Mouse (Mus musculus): ENCODE data around the gene Atp6v1g2. TPM values are rescaled to one million over a fixed set of nuclear protein-coding genes. Genes with fewer than 3 reads are reported as not detected.
"Not testable (repeated sequence)": the region's sequence is repeated elsewhere in the genome, so short reads cannot be mapped to it uniquely, and the experiment has no call there.

Atp6v1g2 gene
- polyA plus RNA-seq, 1 experiment from 2014 or later, result 4.1 TPM

DNA sequence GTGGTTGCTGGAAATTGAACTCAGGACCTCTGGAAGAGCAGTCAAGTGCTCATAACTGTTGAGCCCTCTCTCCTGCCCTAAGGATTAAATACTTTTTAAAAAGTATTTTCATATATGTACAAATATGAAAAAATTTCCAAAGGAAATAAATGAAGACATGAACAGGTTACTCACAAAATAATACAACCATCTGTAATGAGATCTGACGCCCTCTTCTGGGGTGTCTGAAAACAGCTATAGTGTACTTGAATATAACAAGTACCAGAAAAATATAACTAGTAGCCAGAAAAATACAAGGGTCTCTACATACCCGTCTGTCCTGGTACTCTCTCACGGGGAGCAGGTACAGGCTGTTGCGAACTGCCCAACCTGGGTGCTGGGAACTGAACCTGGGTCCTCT lies 8.8 kb upstream of the Atp6v1g2 start:
- H3K36me3 ChIP-seq (ENCODE audit: control insufficient read depth, insufficient read depth), result peaks cover 60% of the 10 kb centered on the region
- WGBS, result 96% methylated on average over 4 of the region's 4 CpGs
- 0 out of 2 replicates have a peak, but pooled peaks have one; percentile 14 for TF ChIP-seq CTCF (IDR thresholded peaks at IDR 0.05; ENCODE audit: low read depth)
- no peaks in the 10 kb centered on the region for H3K9me3 ChIP-seq (ENCODE audit: control insufficient read depth)
- no peak overlapping the region for H3K4me3 ChIP-seq (ENCODE audit: low read depth, low read length)
- ATAC-seq, result no peak
- no peak overlapping the region for H3K27ac ChIP-seq (ENCODE audit: low read depth, low read length)
- H3K4me1 ChIP-seq (replicated peaks; ENCODE audit: control insufficient read depth, insufficient read depth, low read length), result no peaks in the 10 kb centered on the region
- no peak overlapping the region for H3K9ac ChIP-seq (ENCODE audit: low read depth, low read length)
- H3K27me3 ChIP-seq (replicated peaks; ENCODE audit: control insufficient read depth, insufficient read depth, low read length), result no peaks in the 10 kb centered on the region
- H3K4me2 ChIP-seq (replicated peaks; ENCODE audit: low read depth), result no peak overlapping the region

DNA sequence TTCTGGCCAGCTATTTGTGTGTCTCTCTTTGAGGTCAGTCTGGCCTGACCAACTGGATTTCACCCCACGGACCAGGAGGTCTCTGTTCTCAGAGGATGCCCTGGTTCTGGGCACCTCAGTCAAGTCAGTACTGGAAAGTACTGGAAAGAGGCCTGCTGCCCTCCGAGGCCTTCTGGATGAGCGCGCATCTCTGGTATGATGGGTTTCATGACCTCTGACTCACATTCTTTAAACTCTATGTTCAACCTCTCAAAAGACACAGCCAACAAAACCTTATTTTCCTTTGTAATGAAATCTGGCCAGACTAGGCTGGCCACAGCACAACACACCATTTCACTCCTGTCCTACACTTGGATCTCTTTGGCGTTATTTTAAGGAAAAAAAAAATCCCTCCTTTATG lies 8.0 kb upstream of the Atp6v1g2 start:
- WGBS, result 93% methylated on average over 5 of the region's 5 CpGs
- H3K27me3 ChIP-seq (replicated peaks; ENCODE audit: control insufficient read depth, insufficient read depth, low read length), result no peaks in the 10 kb centered on the region
- H3K4me2 ChIP-seq (replicated peaks; ENCODE audit: low read depth), result no peak overlapping the region
- H3K4me1 ChIP-seq (replicated peaks; ENCODE audit: control insufficient read depth, insufficient read depth, low read length), result no peaks in the 10 kb centered on the region
- H3K4me3 ChIP-seq (ENCODE audit: low read depth, low read length), result no peak overlapping the region
- H3K27ac ChIP-seq (ENCODE audit: low read depth, low read length), result no peak overlapping the region
- H3K36me3 ChIP-seq (ENCODE audit: control insufficient read depth, insufficient read depth), result peaks cover 61% of the 10 kb centered on the region
- ATAC-seq, result no peak
- no peak overlapping the region for H3K9ac ChIP-seq (ENCODE audit: low read depth, low read length)
- TF ChIP-seq CTCF (IDR thresholded peaks at IDR 0.05; ENCODE audit: low read depth), result no peak
- no peaks in the 10 kb centered on the region for H3K9me3 ChIP-seq (ENCODE audit: control insufficient read depth)

DNA sequence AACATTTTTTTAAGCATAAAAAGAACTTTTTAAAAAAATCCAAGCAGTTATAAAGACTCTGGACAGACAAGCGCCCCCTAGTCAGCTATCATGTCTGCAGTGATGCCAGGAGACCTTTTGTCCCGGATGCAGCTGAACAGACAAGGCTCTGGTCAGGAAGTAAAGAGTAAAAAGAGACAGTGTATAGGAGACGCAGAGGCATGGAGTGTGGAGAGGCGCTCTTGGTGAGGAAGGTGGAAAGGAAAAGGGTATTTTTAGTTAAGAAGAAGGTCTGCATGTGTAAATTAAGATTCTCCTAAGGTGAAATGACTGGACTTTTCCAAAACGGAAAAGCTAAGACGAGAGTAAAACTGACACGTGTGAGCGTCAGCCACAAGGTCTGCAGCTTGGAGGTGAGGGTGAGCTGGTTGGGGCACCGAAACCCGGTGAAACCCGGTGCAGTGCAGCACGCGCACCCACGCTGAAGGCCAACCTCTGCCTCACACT lies 6.9 kb upstream of the Atp6v1g2 start:
- 0 out of 2 replicates have a peak, but pooled peaks have one; percentile 8 for TF ChIP-seq CTCF (IDR thresholded peaks at IDR 0.05; ENCODE audit: low read depth)
- H3K4me3 ChIP-seq (ENCODE audit: low read depth, low read length), result no peak overlapping the region
- no peak for ATAC-seq
- H3K27me3 ChIP-seq (replicated peaks; ENCODE audit: control insufficient read depth, insufficient read depth, low read length), result no peaks in the 10 kb centered on the region
- H3K4me1 ChIP-seq (replicated peaks; ENCODE audit: control insufficient read depth, insufficient read depth, low read length), result no peaks in the 10 kb centered on the region
- H3K4me2 ChIP-seq (replicated peaks; ENCODE audit: low read depth), result no peak overlapping the region
- no peak overlapping the region for H3K9ac ChIP-seq (ENCODE audit: low read depth, low read length)
- no peak overlapping the region for H3K27ac ChIP-seq (ENCODE audit: low read depth, low read length)
- H3K9me3 ChIP-seq (ENCODE audit: control insufficient read depth), result no peaks in the 10 kb centered on the region
- H3K36me3 ChIP-seq (ENCODE audit: control insufficient read depth, insufficient read depth), result peaks cover 60% of the 10 kb centered on the region
- 80% methylated on average over 14 of the region's 14 CpGs for WGBS

DNA sequence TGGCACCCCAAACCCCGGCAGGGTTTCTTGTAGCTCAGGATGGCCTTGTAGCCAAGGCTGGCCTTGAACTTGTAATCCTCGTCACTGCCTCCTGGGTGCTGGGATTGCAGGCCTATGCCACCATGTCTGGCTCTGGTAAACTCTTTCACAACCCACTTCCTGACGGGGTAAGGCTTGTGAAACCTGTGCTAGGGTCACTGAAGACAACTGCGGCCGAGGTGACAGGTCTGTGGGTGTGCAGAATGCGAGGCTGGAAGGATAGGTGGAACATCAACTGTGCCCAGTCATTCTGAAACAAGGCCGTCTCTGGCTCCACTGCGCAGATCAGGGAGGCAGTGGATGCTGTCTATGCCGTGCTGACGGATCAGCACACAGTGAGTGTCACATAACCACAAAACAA lies 2.4 kb upstream of the Atp6v1g2 start:
- Histone ChIP-seq H3K27ac (ENCODE audit: low read depth, low read length) (no peak overlapping the region), H3K9ac (ENCODE audit: low read depth, low read length) (no peak overlapping the region), H3K4me2 (replicated peaks; ENCODE audit: low read depth) (no peak overlapping the region), H3K9me3 (ENCODE audit: control insufficient read depth) (no peaks in the 10 kb centered on the region), H3K36me3 (ENCODE audit: control insufficient read depth, insufficient read depth) (peaks cover 51% of the 10 kb centered on the region), H3K27me3 (replicated peaks; ENCODE audit: control insufficient read depth, insufficient read depth, low read length) (no peaks in the 10 kb centered on the region), H3K4me1 (replicated peaks; ENCODE audit: control insufficient read depth, insufficient read depth, low read length) (no peaks in the 10 kb centered on the region; the same call in 1 of the 2 replicates), H3K4me3 (ENCODE audit: low read depth, low read length) (no peak overlapping the region)
- ATAC-seq, result no peak
- WGBS, result 94% methylated on average over 10 of the region's 10 CpGs
- no peak for TF ChIP-seq CTCF (IDR thresholded peaks at IDR 0.05; ENCODE audit: low read depth)

DNA sequence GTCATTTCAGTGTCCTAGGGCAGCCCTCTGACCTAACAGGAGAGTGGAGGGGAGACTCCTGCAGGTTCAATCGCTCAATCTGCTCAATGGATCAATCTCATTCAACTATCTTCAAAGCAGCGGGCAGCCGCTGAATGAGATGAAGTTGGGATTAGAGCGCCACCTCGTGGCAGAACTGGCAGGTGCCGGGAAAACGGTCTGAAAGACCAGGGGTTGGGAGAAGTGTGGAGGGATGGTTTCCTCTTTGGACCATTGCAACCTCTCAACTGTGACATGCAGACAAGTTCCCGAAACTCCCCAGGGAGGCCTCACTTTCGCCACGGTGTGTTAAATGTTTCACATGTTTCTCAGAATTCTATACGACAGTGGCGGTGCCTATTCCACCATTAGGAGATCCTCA lies 1.4 kb upstream of the Atp6v1g2 start:
- no peaks in the 10 kb centered on the region for H3K9me3 ChIP-seq (ENCODE audit: control insufficient read depth)
- no peaks in the 10 kb centered on the region; the same call in 1 of the 2 replicates for H3K4me1 ChIP-seq (replicated peaks; ENCODE audit: control insufficient read depth, insufficient read depth, low read length)
- H3K36me3 ChIP-seq (ENCODE audit: control insufficient read depth, insufficient read depth), result peaks cover 51% of the 10 kb centered on the region
- H3K9ac ChIP-seq (ENCODE audit: low read depth, low read length), result no peak overlapping the region
- no peak for ATAC-seq
- 14% methylated on average over 12 of the region's 12 CpGs for WGBS
- TF ChIP-seq CTCF (IDR thresholded peaks at IDR 0.05; ENCODE audit: low read depth), result peak; percentile 94
- no peak overlapping the region for H3K4me3 ChIP-seq (ENCODE audit: low read depth, low read length)
- peak overlapping the region; percentile 17; the same call in 1 of the 2 replicates for H3K4me2 ChIP-seq (replicated peaks; ENCODE audit: low read depth)
- H3K27ac ChIP-seq (ENCODE audit: low read depth, low read length), result 0 out of 2 replicates have a peak overlapping the region, but pooled peaks have one; percentile 15
- H3K27me3 ChIP-seq (replicated peaks; ENCODE audit: control insufficient read depth, insufficient read depth, low read length), result no peaks in the 10 kb centered on the region

DNA sequence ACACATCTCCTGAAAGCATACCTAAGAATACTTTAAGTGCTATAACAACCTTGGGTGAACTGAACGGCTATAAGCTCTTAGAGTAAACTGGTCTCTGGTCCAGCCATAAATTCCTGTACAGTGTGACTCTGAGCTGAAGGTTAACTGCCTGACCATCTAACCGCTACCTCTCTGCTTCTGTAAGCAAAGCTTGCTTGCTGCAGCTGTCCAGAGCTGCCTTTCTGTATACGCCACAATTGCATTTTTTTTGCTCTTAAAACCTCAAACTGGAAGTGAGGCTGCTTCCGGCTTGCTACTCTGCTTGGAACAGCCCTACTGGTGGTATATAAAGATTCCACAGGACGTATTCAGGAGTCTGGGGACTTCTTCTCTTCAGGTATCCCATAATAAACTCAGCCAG lies 801 bp upstream of the Atp6v1g2 start:
- TF ChIP-seq CTCF (IDR thresholded peaks at IDR 0.05; ENCODE audit: low read depth), result no peak
- H3K9me3 ChIP-seq (ENCODE audit: control insufficient read depth), result no peaks in the 10 kb centered on the region
- no peaks in the 10 kb centered on the region for H3K27me3 ChIP-seq (replicated peaks; ENCODE audit: control insufficient read depth, insufficient read depth, low read length)
- H3K27ac ChIP-seq (ENCODE audit: low read depth, low read length), result 0 out of 2 replicates have a peak overlapping the region, but pooled peaks have one; percentile 15
- WGBS, result 60% methylated on average over 5 of the region's 5 CpGs
- H3K4me1 ChIP-seq (replicated peaks; ENCODE audit: control insufficient read depth, insufficient read depth, low read length), result no peaks in the 10 kb centered on the region; the same call in 1 of the 2 replicates
- H3K9ac ChIP-seq (ENCODE audit: low read depth, low read length), result no peak overlapping the region
- peaks cover 49% of the 10 kb centered on the region for H3K36me3 ChIP-seq (ENCODE audit: control insufficient read depth, insufficient read depth)
- H3K4me3 ChIP-seq (ENCODE audit: low read depth, low read length), result no peak overlapping the region
- peak overlapping the region; percentile 17; the same call in 1 of the 2 replicates for H3K4me2 ChIP-seq (replicated peaks; ENCODE audit: low read depth)
- ATAC-seq, result no peak

DNA sequence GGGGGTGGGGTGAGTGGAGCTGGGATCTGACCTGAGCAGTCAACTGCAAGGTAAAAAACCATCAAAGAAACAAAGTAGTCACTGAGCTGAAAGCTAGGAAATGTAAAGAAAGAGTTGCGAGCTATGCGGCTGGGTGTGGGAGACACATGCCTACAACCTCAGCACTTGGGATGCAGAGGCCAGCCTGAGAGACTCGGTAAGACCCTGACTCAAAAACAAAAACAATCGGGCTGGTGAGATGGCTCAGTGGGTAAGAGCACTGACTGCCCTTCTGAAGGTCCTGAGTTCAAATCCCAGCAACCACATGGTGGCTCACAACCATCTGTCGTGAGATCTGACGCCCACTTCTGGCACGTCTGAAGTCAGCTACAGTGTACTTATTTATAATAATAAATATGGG lies 630 bp downstream of the Atp6v1g2 start:
- H3K9me3 ChIP-seq (ENCODE audit: control insufficient read depth); H3K9ac ChIP-seq (ENCODE audit: low read depth, low read length); H3K4me3 ChIP-seq (ENCODE audit: low read depth, low read length); H3K4me1 ChIP-seq (replicated peaks; ENCODE audit: control insufficient read depth, insufficient read depth, low read length); H3K27me3 ChIP-seq (replicated peaks; ENCODE audit: control insufficient read depth, insufficient read depth, low read length); ATAC-seq: not testable (repeated sequence)
- 73% methylated on average over 7 of the region's 7 CpGs for WGBS
- Histone ChIP-seq H3K36me3 (ENCODE audit: control insufficient read depth, insufficient read depth) (peaks cover 41% of the 10 kb centered on the region), H3K27ac (ENCODE audit: low read depth, low read length) (0 out of 2 replicates have a peak overlapping the region, but pooled peaks have one; percentile 91), H3K4me2 (replicated peaks; ENCODE audit: low read depth) (peak overlapping the region; percentile 84; the same call in 1 of the 2 replicates)
